Mouse (Mus musculus) T-helper 1 cell (primary cell): ENCODE measurements around the gene Pxylp1.

Experiments
- in situ Hi-C: fragments of 300-600 bp; cut with MboI, MseI; formaldehyde crosslinking; loops from one replicate; pipeline ENCODE4 v1.15.1; 2025; ENCODE audit warnings: high pct_unique_total_duplicates

The Pxylp1 gene

GRCm38 (mm10) chr9:96824857-96825256 lies 67.6 kb downstream of the Pxylp1 start:
- in situ Hi-C loops, result no loop called here

GRCm38 (mm10) chr9:96824026-96824425 lies 68.4 kb downstream of the Pxylp1 start:
- in situ Hi-C loops, result no loop called here

- in situ Hi-C loops, result no loop called here
Observed at GRCm38 (mm10) chr9:96823541-96823940, 68.9 kb downstream of the Pxylp1 start.

- in situ Hi-C loops, result no loop called here
Observed at GRCm38 (mm10) chr9:96823005-96823404, 69.5 kb downstream of the Pxylp1 start.

- in situ Hi-C loops, result loop anchor here (5.0 kb wide), 1 partner anchor 147 kb away; no protein-coding TSS in a partner anchor
Observed at GRCm38 (mm10) chr9:96818822-96819481, 73.5 kb downstream of the Pxylp1 start.

- in situ Hi-C loops, result loop anchor here (5.0 kb wide), 1 partner anchor 146 kb away; no protein-coding TSS in a partner anchor
Observed at GRCm38 (mm10) chr9:96818128-96818821, 74.2 kb downstream of the Pxylp1 start.

- in situ Hi-C loops, result loop anchor here (5.0 kb wide), 1 partner anchor 245 kb away; no protein-coding TSS in a partner anchor
Observed at GRCm38 (mm10) chr9:96811996-96812395, 80.5 kb downstream of the Pxylp1 start.

- in situ Hi-C loops, result no loop called here
Observed at GRCm38 (mm10) chr9:96800131-96800825, 92.2 kb downstream of the Pxylp1 start.

GRCm38 (mm10) chr9:96797311-96797710 lies 95.2 kb downstream of the Pxylp1 start:
- in situ Hi-C loops, result no loop called here

- in situ Hi-C loops, result no loop called here
Observed at GRCm38 (mm10) chr9:96795399-96795928, 97.0 kb downstream of the Pxylp1 start.

GRCm38 (mm10) chr9:96794601-96795000 lies 97.9 kb downstream of the Pxylp1 start:
- in situ Hi-C loops, result no loop called here

GRCm38 (mm10) chr9:96792543-96792942 lies 99.9 kb downstream of the Pxylp1 start:
- in situ Hi-C loops, result no loop called here

GRCm38 (mm10) chr9:96790389-96791007 lies 102.0 kb downstream of the Pxylp1 start:
- in situ Hi-C loops, result no loop called here

GRCm38 (mm10) chr9:96789906-96790305 lies 102.6 kb downstream of the Pxylp1 start:
- in situ Hi-C loops, result no loop called here

- in situ Hi-C loops, result no loop called here
Observed at GRCm38 (mm10) chr9:96787797-96788196, 104.7 kb downstream of the Pxylp1 start.

- in situ Hi-C loops, result no loop called here
Observed at GRCm38 (mm10) chr9:96785871-96786342, 106.6 kb downstream of the Pxylp1 start.

GRCm38 (mm10) chr9:96785187-96785586 lies 107.3 kb downstream of the Pxylp1 start:
- in situ Hi-C loops, result no loop called here

- in situ Hi-C loops, result no loop called here
Observed at GRCm38 (mm10) chr9:96783667-96784066, 108.8 kb downstream of the Pxylp1 start.

- in situ Hi-C loops, result no loop called here
Observed at GRCm38 (mm10) chr9:96783258-96783657, 109.2 kb downstream of the Pxylp1 start.

- in situ Hi-C loops, result no loop called here
Observed at GRCm38 (mm10) chr9:96782062-96782461, 110.4 kb downstream of the Pxylp1 start.
